Mouse (Mus musculus): ENCODE measurements around the gene Tnfsf13. TPM values are rescaled to one million over a fixed set of nuclear protein-coding genes. Genes with fewer than 3 reads are reported as not detected.
A peak's percentile ranks its signal among the peaks of the same experiment; 100 is the strongest.
"Not testable (repeated sequence)": the region's sequence is repeated elsewhere in the genome, so short reads cannot be mapped to it uniquely, and the experiment has no call there.

Tnfsf13 gene
- polyA plus RNA-seq, 1 experiment, result 1.5 TPM

GRCm38 (mm10) chr11:69706775-69707479, 21.3 kb upstream of the Tnfsf13 start:
- TF ChIP-seq CTCF (IDR thresholded peaks at IDR 0.05; ENCODE audit: borderline replicate concordance, insufficient read depth, low read length), result no peak
- no peak for TF ChIP-seq POLR2A (IDR thresholded peaks at IDR 0.05; ENCODE audit: low read depth, low read length)
- no peak overlapping the region for H3K4me3 ChIP-seq (ENCODE audit: insufficient read depth, low read length)
- no peak overlapping the region for H3K27ac ChIP-seq (ENCODE audit: insufficient read depth, low read length)
- H3K4me1 ChIP-seq (ENCODE audit: control insufficient read depth, insufficient read depth, low read length), result no peaks in the 10 kb centered on the region

DNA sequence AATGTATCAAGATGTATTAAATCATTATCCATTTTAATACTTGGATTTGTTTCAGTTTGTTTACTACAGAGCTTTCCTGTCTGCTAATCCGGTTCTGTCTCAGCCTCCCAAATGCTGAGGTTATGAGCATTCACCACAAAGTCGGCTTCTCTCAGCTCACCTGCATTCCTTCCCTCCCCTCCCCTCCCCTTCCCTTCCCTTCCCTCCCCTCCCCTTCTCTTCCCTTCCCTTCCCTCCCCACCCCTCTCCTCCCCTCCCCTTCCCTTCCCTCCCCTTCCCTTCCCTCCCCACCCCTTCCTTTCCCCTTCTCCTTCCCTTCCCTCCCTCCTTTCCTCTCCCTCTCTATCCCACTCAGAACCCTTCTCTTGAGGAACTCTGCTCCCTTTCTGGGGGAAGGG, 19.0 kb upstream of the Tnfsf13 start:
- TF ChIP-seq POLR2A (IDR thresholded peaks at IDR 0.05; ENCODE audit: low read depth, low read length) (no peak), CTCF (IDR thresholded peaks at IDR 0.05; ENCODE audit: borderline replicate concordance, insufficient read depth, low read length) (no peak)
- Histone ChIP-seq H3K4me1 (ENCODE audit: control insufficient read depth, insufficient read depth, low read length) (no peaks in the 10 kb centered on the region), H3K4me3 (ENCODE audit: insufficient read depth, low read length) (no peak overlapping the region), H3K27ac (ENCODE audit: insufficient read depth, low read length) (no peak overlapping the region)

DNA sequence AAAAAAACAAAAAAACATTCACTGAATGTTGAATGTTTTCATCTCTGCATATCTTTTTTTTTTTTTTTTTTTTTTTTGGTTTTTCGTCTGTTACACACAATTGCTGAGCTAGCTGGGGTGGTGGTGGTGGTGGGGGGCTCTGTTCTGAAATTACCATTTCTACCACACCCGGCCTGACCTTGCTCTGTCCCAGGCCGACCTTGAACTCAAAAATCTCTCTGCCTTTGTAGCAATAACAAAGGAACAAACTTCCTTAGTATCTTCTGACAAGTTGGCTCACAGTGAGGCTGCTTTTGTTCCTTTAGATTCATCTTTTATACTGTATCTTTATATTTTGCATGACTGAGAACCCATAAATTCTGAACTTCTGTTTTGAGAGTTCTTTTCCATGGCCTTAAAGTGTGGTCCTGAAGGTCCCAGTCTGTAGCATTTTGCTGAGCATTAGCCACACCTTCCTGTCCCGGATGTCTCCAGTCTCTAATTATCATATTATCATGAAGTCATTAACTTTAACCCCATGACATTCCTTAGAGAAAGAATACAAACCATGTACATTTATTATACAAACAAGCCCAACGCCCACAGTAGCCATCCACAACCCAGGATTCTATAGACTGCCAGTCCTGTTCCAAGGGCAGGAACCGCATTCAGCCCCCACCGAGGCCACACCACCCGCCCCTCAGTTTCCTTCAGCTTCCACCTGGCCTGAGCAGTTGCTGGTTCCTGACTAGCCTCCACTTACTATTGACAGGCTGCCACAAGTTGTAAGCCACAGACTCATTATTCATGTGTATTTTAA, 18.4 kb upstream of the Tnfsf13 start:
- Histone ChIP-seq H3K27ac (ENCODE audit: insufficient read depth, low read length) (no peak overlapping the region), H3K4me3 (ENCODE audit: insufficient read depth, low read length) (no peak overlapping the region), H3K4me1 (ENCODE audit: control insufficient read depth, insufficient read depth, low read length) (no peaks in the 10 kb centered on the region)
- no peak for TF ChIP-seq POLR2A (IDR thresholded peaks at IDR 0.05; ENCODE audit: low read depth, low read length)
- no peak for TF ChIP-seq CTCF (IDR thresholded peaks at IDR 0.05; ENCODE audit: borderline replicate concordance, insufficient read depth, low read length)

GRCm38 (mm10) chr11:69703381-69703780, 17.8 kb upstream of the Tnfsf13 start:
- H3K4me1 ChIP-seq (ENCODE audit: control insufficient read depth, insufficient read depth, low read length); H3K4me3 ChIP-seq (ENCODE audit: insufficient read depth, low read length); H3K27ac ChIP-seq (ENCODE audit: insufficient read depth, low read length): not testable (repeated sequence)

DNA sequence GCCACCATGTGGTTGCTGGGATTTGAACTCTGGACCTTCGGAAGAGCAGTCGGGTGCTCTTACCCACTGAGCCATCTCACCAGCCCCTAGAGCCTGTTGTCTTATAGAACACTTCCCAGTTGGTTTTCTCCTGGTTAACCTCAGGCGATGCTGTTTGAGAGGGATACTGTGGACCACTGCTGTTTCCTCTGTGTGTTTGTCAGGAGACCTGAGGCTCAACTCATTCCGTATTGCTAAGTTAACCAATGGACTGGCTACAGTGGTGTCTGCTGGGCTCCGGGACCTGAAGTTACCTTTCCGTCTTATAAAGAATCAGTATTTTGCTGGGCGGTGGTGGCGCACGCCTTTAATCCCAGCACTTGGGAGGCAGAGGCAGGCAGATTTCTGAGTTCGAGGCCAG, 17.3 kb upstream of the Tnfsf13 start:
- not testable (repeated sequence) for H3K4me1 ChIP-seq (ENCODE audit: control insufficient read depth, insufficient read depth, low read length); H3K4me3 ChIP-seq (ENCODE audit: insufficient read depth, low read length); H3K27ac ChIP-seq (ENCODE audit: insufficient read depth, low read length)

GRCm38 (mm10) chr11:69699595-69699994, 14.0 kb upstream of the Tnfsf13 start:
- Histone ChIP-seq H3K4me1 (ENCODE audit: control insufficient read depth, insufficient read depth, low read length) (no peaks in the 10 kb centered on the region), H3K27ac (ENCODE audit: insufficient read depth, low read length) (no peak overlapping the region), H3K4me3 (ENCODE audit: insufficient read depth, low read length) (no peak overlapping the region)
- TF ChIP-seq POLR2A (IDR thresholded peaks at IDR 0.05; ENCODE audit: low read depth, low read length), result no peak
- no peak for TF ChIP-seq CTCF (IDR thresholded peaks at IDR 0.05; ENCODE audit: borderline replicate concordance, insufficient read depth, low read length)

DNA sequence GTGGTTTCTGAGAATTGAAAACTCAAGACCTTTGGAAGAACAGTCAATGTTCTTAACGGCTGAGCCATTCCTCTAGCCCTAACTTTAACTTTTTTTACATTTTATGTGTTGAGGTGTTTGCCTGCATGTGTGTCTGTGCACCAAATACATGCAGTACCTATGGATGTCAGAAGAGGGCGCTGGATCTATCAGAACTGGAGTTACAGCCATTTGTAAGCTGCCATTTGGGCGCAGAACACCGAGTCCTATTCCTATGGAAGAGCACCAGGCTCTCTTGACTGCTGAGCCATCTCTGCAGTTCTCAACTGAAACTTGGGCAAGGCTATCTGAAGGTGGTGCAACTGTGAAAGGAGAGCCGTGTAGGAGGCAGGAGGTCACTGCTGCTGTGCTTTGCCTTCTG, 13.0 kb upstream of the Tnfsf13 start:
- H3K4me1 ChIP-seq (ENCODE audit: control insufficient read depth, insufficient read depth, low read length), result no peaks in the 10 kb centered on the region
- H3K27ac ChIP-seq (ENCODE audit: insufficient read depth, low read length), result no peak overlapping the region
- TF ChIP-seq CTCF (IDR thresholded peaks at IDR 0.05; ENCODE audit: borderline replicate concordance, insufficient read depth, low read length) (no peak), POLR2A (IDR thresholded peaks at IDR 0.05; ENCODE audit: low read depth, low read length) (no peak)
- no peak overlapping the region for H3K4me3 ChIP-seq (ENCODE audit: insufficient read depth, low read length)

- TF ChIP-seq POLR2A (IDR thresholded peaks at IDR 0.05; ENCODE audit: low read depth, low read length), result no peak
- TF ChIP-seq CTCF (IDR thresholded peaks at IDR 0.05; ENCODE audit: borderline replicate concordance, insufficient read depth, low read length), result no peak
- no peak overlapping the region for H3K27ac ChIP-seq (ENCODE audit: insufficient read depth, low read length)
- H3K4me3 ChIP-seq (ENCODE audit: insufficient read depth, low read length), result no peak overlapping the region
- H3K4me1 ChIP-seq (ENCODE audit: control insufficient read depth, insufficient read depth, low read length), result no peaks in the 10 kb centered on the region
Measured at GRCm38 (mm10) chr11:69697396-69697795, 11.8 kb upstream of the Tnfsf13 start.

DNA sequence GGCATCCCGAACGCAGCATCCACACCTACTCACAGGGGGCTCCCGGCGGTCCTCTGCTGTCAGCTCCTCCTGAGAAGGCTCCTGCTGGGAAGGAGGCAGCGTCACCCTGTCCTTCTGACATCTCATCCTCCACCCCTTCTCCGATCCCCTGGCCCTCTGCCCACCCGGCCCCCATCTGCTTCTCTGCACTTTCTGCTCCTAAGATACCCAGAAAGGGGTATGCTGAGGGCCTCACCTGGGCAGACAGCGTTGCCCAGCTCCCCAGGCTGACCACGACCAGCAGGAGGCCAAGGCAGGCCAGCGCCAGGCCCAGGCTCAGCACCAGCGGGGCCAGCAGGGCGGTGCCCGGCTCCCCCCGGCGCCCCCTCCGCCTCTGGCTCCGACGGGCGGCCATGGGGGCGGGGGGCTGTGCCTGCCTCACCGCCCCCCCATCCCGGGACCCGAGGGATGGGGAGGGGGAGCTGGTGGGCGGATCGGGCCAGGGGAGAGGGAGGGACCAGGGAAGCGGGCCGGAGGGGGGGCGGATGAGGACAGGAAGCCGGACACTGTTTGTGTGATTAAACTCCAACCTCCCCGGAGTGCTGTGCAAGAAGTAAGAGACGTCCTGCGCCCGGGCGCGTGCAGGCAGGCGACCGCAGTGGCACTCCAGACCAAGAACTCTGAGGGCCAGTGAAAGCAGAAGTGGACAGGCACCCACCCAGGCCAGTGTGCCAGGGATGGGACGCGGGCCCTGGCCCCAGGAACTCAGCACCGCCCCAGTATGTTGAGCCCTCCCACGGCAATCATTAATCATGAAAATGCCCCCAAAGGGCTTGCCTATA, 10.0 kb upstream of the Tnfsf13 start, which contains the start of the genes Tnfsf12 and Tnfsfm13:
TSS of gene Tnfsf12 (minus strand) at position 489 of the 821 bp plus-strand sequence.
TSS of gene Tnfsfm13 (minus strand) at position 738 of the 821 bp plus-strand sequence.
- H3K4me3 ChIP-seq (ENCODE audit: insufficient read depth, low read length), result peak within 1 kb of the TSS; percentile 50
- TF ChIP-seq POLR2A (IDR thresholded peaks at IDR 0.05; ENCODE audit: low read depth, low read length) (peak; percentile 76), CTCF (IDR thresholded peaks at IDR 0.05; ENCODE audit: borderline replicate concordance, insufficient read depth, low read length) (no peak)
- peak within 1 kb of the TSS; percentile 64 for H3K27ac ChIP-seq (ENCODE audit: insufficient read depth, low read length)
- no peaks in the 10 kb centered on the region for H3K4me1 ChIP-seq (ENCODE audit: control insufficient read depth, insufficient read depth, low read length)

GRCm38 (mm10) chr11:69695046-69695360, 9.4 kb upstream of the Tnfsf13 start:
- peak overlapping the region; percentile 50 for H3K4me3 ChIP-seq (ENCODE audit: insufficient read depth, low read length)

More at GRCm38 (mm10) chr11:69695046-69695360, 9.4 kb upstream of the Tnfsf13 start:
- H3K27ac ChIP-seq (ENCODE audit: insufficient read depth, low read length), result no peak overlapping the region
- TF ChIP-seq CTCF (IDR thresholded peaks at IDR 0.05; ENCODE audit: borderline replicate concordance, insufficient read depth, low read length) (no peak), POLR2A (IDR thresholded peaks at IDR 0.05; ENCODE audit: low read depth, low read length) (no peak; the same call in 1 of the 2 replicates)
- H3K4me1 ChIP-seq (ENCODE audit: control insufficient read depth, insufficient read depth, low read length), result no peaks in the 10 kb centered on the region

Measured in embryonic fibroblast, embryonic 13.5 days (primary cell).